ENCODE assay signal across 12 mouse cellular contexts in genomic region chr16:13216116-13216952, GRCm38 (mm10). TPM values are rescaled to one million over a fixed set of nuclear protein-coding genes. Genes with fewer than 3 reads are reported as not detected.
A peak's percentile ranks its signal among the peaks of the same experiment; 100 is the strongest.
DNase-seq lines count a peak whose midpoint lies in the region; TF ChIP-seq lines count a peak whose summit lies in the region.
"Had no signal": no experiment of that assay in that cellular context is flagged by ENCODE, and none has a peak within 500 bp of the region (broad histone marks: within the 10 kb centered on the region; RNA-seq: fewer than 3 reads in every experiment).

No protein-coding gene starts in this region.

- peak; percentile 14 for TF ChIP-seq RAD21 in CH12.LX (IDR thresholded peaks at IDR 0.05; ENCODE audit: low read depth, low read length)

- no peak overlapping the region for H3K9ac ChIP-seq in CH12.LX (ENCODE audit: insufficient read depth, low read depth)
- H3K9ac ChIP-seq: hindbrain, embryonic 14.5 days; limb, embryonic 15.5 days had no signal

- TF ChIP-seq EP300 in CH12.LX (IDR thresholded peaks at IDR 0.05; ENCODE audit: low read length), result no peak

- no peaks in the 10 kb centered on the region for H3K27me3 ChIP-seq in CH12.LX (replicated peaks)
- H3K27me3 ChIP-seq: limb, embryonic 15.5 days had no signal

- H3K27ac ChIP-seq in gastrocnemius, adult 2 months, result peak overlapping the region; percentile 90
- no peak overlapping the region for H3K27ac ChIP-seq in CH12.LX (ENCODE audit: insufficient read depth, low read depth)
- H3K27ac ChIP-seq: hindbrain, embryonic 14.5 days; limb, embryonic 15.5 days had no signal

- no peak for TF ChIP-seq POLR2A in CH12.LX (IDR thresholded peaks at IDR 0.05; ENCODE audit: low read depth, low read length)

- dilution Hi-C loops in CH12.LX (cut with MboI; ENCODE audit: extremely low pct_ligation_motif_present, extremely low pct_unique_long_range_greater_than_20kb, low sequenced_read_pairs), result no loop called here

- in situ Hi-C loops in CH12.LX (cut with MboI; ENCODE audit: low pct_ligation_motif_present, low pct_unique_long_range_greater_than_20kb, low sequenced_read_pairs), result no loop called here

- no peak overlapping the region for H3K4me2 ChIP-seq in CH12.LX (ENCODE audit: insufficient read depth, low read depth, poor library complexity, severe bottlenecking)
- H3K4me2 ChIP-seq: hindbrain, embryonic 14.5 days; limb, embryonic 15.5 days had no signal

- peak; percentile 75 for DNase-seq in gastrocnemius, adult 2 months
- no peak for DNase-seq in gastrocnemius, postnatal 4 days (ENCODE audit: low spot score in 2 of 2)
- DNase-seq in CH12.LX (ENCODE audit: extremely low read depth), result no peak
- DNase-seq in heart, adult 8-10 months (ENCODE audit: low spot score), result peak; percentile 37
- DNase-seq in kidney, postnatal 14 days, result peak; percentile 23
- no peak for DNase-seq in layer of hippocampus, postnatal 10 days (ENCODE audit: low spot score in 2 of 2)
- DNase-seq in spleen, adult 12 weeks (ENCODE audit: low spot score), result no peak
- DNase-seq in left cerebral cortex, adult 18-20 months (ENCODE audit: low spot score in 2 of 2), result no peak
- DNase-seq: cerebellum, adult 9-10 months; spleen, adult 18-20 months had no signal

- H3K79me2 ChIP-seq in CH12.LX (replicated peaks; ENCODE audit: control insufficient read depth, extremely low read depth, insufficient read depth, poor library complexity, severe bottlenecking), result no peaks in the 10 kb centered on the region

- intact Hi-C loops in gastrocnemius, adult 2 months (cut with DNase I), result no loop called here

- H3K36me3 ChIP-seq in CH12.LX (replicated peaks in 1 of 2; ENCODE audit: control insufficient read depth in 1 of 2, insufficient read depth in 1 of 2, low read length in 1 of 2), result no peaks in the 10 kb centered on the region
- H3K36me3 ChIP-seq: limb, embryonic 15.5 days had no signal

- no peak overlapping the region for H3K4me3 ChIP-seq in gastrocnemius, adult 2 months
- no peak overlapping the region for H3K4me3 ChIP-seq in CH12.LX (replicated peaks in 1 of 3; ENCODE audit: low read depth in 2 of 3, low read length in 2 of 3, poor library complexity in 1 of 3)
- H3K4me3 ChIP-seq: limb, embryonic 15.5 days had no signal

- no peaks in the 10 kb centered on the region; a peak in 1 of 4 replicates for H3K4me1 ChIP-seq in CH12.LX (ENCODE audit: control insufficient read depth in 1 of 2, insufficient read depth in 2 of 2)
- H3K4me1 ChIP-seq: limb, embryonic 15.5 days had no signal

- peak; percentile 35 for TF ChIP-seq CTCF in gastrocnemius, adult 2 months (IDR thresholded peaks at IDR 0.05)
- peak in 1 of 2 experiments; percentile 44; a peak in 2 of 4 replicates for TF ChIP-seq CTCF in CH12.LX (conservative IDR thresholded peaks at IDR 0.05 in 1 of 2, IDR thresholded peaks at IDR 0.05 in 1 of 2; ENCODE audit: low read depth in 2 of 2, low read length in 2 of 2)

- no peaks in the 10 kb centered on the region for H3K9me3 ChIP-seq in CH12.LX (replicated peaks; ENCODE audit: low read length)
- H3K9me3 ChIP-seq: limb, embryonic 15.5 days had no signal

TF ChIP-seq in CH12.LX, 34 proteins besides CTCF, POLR2A, EP300 and RAD21:
- no peak for TF ChIP-seq UBTF (IDR thresholded peaks at IDR 0.05; ENCODE audit: low read depth, low read length)

RNA-seq across cellular contexts. Expression of gene Mrtfb, which starts 39.9 kb away (rescaled TPM):
- 10 to 100 TPM; 23.3 to 33.0 TPM for total RNA-seq in gastrocnemius, adult 2 months (2021)
- total RNA-seq in gastrocnemius, postnatal 4 days (2021), result 10 to 100 TPM; 32.0 to 32.9 TPM
- total RNA-seq in CH12.LX (2012; rRNA removed) (4.4 and 4.6 TPM in 2 replicates), CH12.LX (2014; rRNA removed) (2.5 and 3.2 TPM in 2 replicates)
- 7.0 and 9.4 TPM in 2 replicates for polyA plus RNA-seq in CH12.LX (2012; ENCODE audit: insufficient read length, low read depth)
- 10 to 100 TPM; 24.5 to 32.8 (median 28.8) TPM for total RNA-seq in heart, adult 8-10 months (2022)
- total RNA-seq in layer of hippocampus, postnatal 10 days (2021), result 100 to 1,000 TPM in 1 of 2 experiments, 10 to 100 TPM in 1; 92.1 to 104 TPM
- 100 to 1,000 TPM; 179 to 188 TPM for total RNA-seq in left cerebral cortex, adult 18-20 months (2021)

Comparison
In these comparisons a context has a peak if more than half of its experiments do, and no peak if none do; other contexts are left out.
1. DNase-seq: peak in gastrocnemius, adult 2 months (single experiment), heart, adult 8-10 months (single experiment) and kidney, postnatal 14 days (single experiment); none in gastrocnemius, postnatal 4 days (0 of 2), CH12.LX (single experiment), layer of hippocampus, postnatal 10 days (0 of 2), spleen, adult 12 weeks (single experiment) and left cerebral cortex, adult 18-20 months (0 of 2).
2. RNA of gene Mrtfb, which starts 39.9 kb away (total RNA-seq): 179 to 188 TPM in left cerebral cortex, adult 18-20 months, 92.1 to 104 TPM in layer of hippocampus, postnatal 10 days, 23.3 to 33.0 TPM in gastrocnemius, adult 2 months, 32.0 to 32.9 TPM in gastrocnemius, postnatal 4 days and 24.5 to 32.8 TPM in heart, adult 8-10 months; 2.5 to 4.6 TPM in CH12.LX; every median in the first group is over 4 times any median in the second.